Mouse (Mus musculus): Measurements from ENCODE around the gene C1rl.
"Not testable (repeated sequence)": the region's sequence is repeated elsewhere in the genome, so short reads cannot be mapped to it uniquely, and the experiment has no call there.

C1rl gene

GRCm38 (mm10) chr6:124492842-124493561, at the start of gene C1rl:
Gene C1rl (plus strand): TSS chr6:124493113.
- DNase-seq: peak; percentile 91 to 92

- DNase-seq: no peak
These were observed 49.6 kb upstream of the C1rl start for GRCm38 (mm10) chr6:124443338-124443737.

GRCm38 (mm10) chr6:124446024-124446423, 46.9 kb upstream of the C1rl start:
- no peak for DNase-seq

- DNase-seq: no peak
These were observed 46.5 kb upstream of the C1rl start for GRCm38 (mm10) chr6:124446459-124446858.

- no peak for DNase-seq
These were observed 45.6 kb upstream of the C1rl start for GRCm38 (mm10) chr6:124447356-124447755.

- DNase-seq: peak in 1 of 2 experiments; percentile 10
These were observed 44.6 kb upstream of the C1rl start for GRCm38 (mm10) chr6:124448186-124448852.

GRCm38 (mm10) chr6:124448959-124449667, 43.8 kb upstream of the C1rl start:
- DNase-seq: no peak

- no peak for DNase-seq
These were observed 43.1 kb upstream of the C1rl start for GRCm38 (mm10) chr6:124449668-124450383.

GRCm38 (mm10) chr6:124451995-124452394, 40.9 kb upstream of the C1rl start:
- no peak for DNase-seq

- DNase-seq: peak; percentile 67 to 82
These were observed 39.2 kb upstream of the C1rl start for GRCm38 (mm10) chr6:124453756-124454155.

- DNase-seq: no peak
These were observed 36.7 kb upstream of the C1rl start for GRCm38 (mm10) chr6:124456243-124456642.

GRCm38 (mm10) chr6:124457827-124458226, 35.1 kb upstream of the C1rl start:
- no peak for DNase-seq

- DNase-seq: no peak
These were observed 34.4 kb upstream of the C1rl start for GRCm38 (mm10) chr6:124458505-124458904.

GRCm38 (mm10) chr6:124459388-124459787, 33.5 kb upstream of the C1rl start:
- DNase-seq: no peak

- DNase-seq: no peak
These were observed 29.0 kb upstream of the C1rl start for GRCm38 (mm10) chr6:124463881-124464291.

- peak; percentile 77 to 88 for DNase-seq
These were observed 28.3 kb upstream of the C1rl start, which contains the start of gene Clstn3 for GRCm38 (mm10) chr6:124464305-124465271. Gene Clstn3 (minus strand): TSS chr6:124464794.

- DNase-seq: no peak
These were observed 27.6 kb upstream of the C1rl start for GRCm38 (mm10) chr6:124465299-124465698.

- no peak for DNase-seq
These were observed 27.2 kb upstream of the C1rl start for GRCm38 (mm10) chr6:124465729-124466128.

- no peak for DNase-seq
These were observed 21.8 kb upstream of the C1rl start for GRCm38 (mm10) chr6:124471121-124471520.

GRCm38 (mm10) chr6:124471783-124472638, 20.9 kb upstream of the C1rl start:
- not testable (repeated sequence) for DNase-seq

GRCm38 (mm10) chr6:124472801-124473200, 20.1 kb upstream of the C1rl start:
- peak; percentile 67 to 78 for DNase-seq
